In genomic region chr16:11175100-11175488, GRCm38 (mm10) we compare ENCODE assay signal across 8 mouse cellular contexts. TPM values are rescaled to one million over a fixed set of nuclear protein-coding genes. Genes with fewer than 3 reads are reported as not detected.
DNase-seq lines count a peak whose midpoint lies in the region; ATAC-seq and TF ChIP-seq lines count a peak whose summit lies in the region.

No protein-coding gene starts in this region.

- TF ChIP-seq CTCF in gastrocnemius, adult 2 months (IDR thresholded peaks at IDR 0.05), result no peak
- no peak for TF ChIP-seq CTCF in E14TG2a.4 (conservative IDR thresholded peaks at IDR 0.05; ENCODE audit: low read length)

- 7% methylated on average over 9 of the region's 9 CpGs for WGBS in forebrain, embryonic 16.5 days
- WGBS in liver, embryonic 16.5 days (ENCODE audit: insufficient replicate concordance), result 3% methylated on average over 9 of the region's 9 CpGs

- H3K9me3 ChIP-seq in E14TG2a.4 (ENCODE audit: low read length), result peaks cover 5% of the 10 kb centered on the region
- no peaks in the 10 kb centered on the region for H3K9me3 ChIP-seq in forebrain, embryonic 16.5 days (ENCODE audit: control insufficient read depth, low read length)
- no peaks in the 10 kb centered on the region for H3K9me3 ChIP-seq in liver, embryonic 16.5 days (replicated peaks; ENCODE audit: control insufficient read depth, low read length)

- H3K4me3 ChIP-seq in gastrocnemius, adult 2 months, result peak overlapping the region; percentile 100
- H3K4me3 ChIP-seq in E14TG2a.4 (replicated peaks; ENCODE audit: low read length), result peak overlapping the region; percentile 98
- peak overlapping the region; percentile 95 for H3K4me3 ChIP-seq in forebrain, embryonic 16.5 days (replicated peaks; ENCODE audit: low read length)
- H3K4me3 ChIP-seq in liver, embryonic 16.5 days (ENCODE audit: low read depth, low read length), result peak overlapping the region; percentile 97

- peak overlapping the region; percentile 89 for H3K4me2 ChIP-seq in forebrain, embryonic 16.5 days (ENCODE audit: low read length)
- peak overlapping the region; percentile 81 for H3K4me2 ChIP-seq in liver, embryonic 16.5 days (ENCODE audit: low read depth, low read length)

- H3K27me3 ChIP-seq in E14TG2a.4 (ENCODE audit: insufficient read depth, low read length), result peaks cover 20% of the 10 kb centered on the region
- no peaks in the 10 kb centered on the region for H3K27me3 ChIP-seq in forebrain, embryonic 16.5 days (replicated peaks; ENCODE audit: control insufficient read depth, insufficient read depth, low read length)
- H3K27me3 ChIP-seq in liver, embryonic 16.5 days (ENCODE audit: control insufficient read depth, insufficient read depth, low read depth, low read length), result no peaks in the 10 kb centered on the region

- peak overlapping the region; percentile 87 for H3K9ac ChIP-seq in forebrain, embryonic 16.5 days (replicated peaks; ENCODE audit: low read depth, low read length)
- peak overlapping the region; percentile 97 for H3K9ac ChIP-seq in liver, embryonic 16.5 days (ENCODE audit: low read depth, low read length)

- no peak for DNase-seq in gastrocnemius, adult 2 months
- no peak for DNase-seq in gastrocnemius, postnatal 10 days
- no peak for DNase-seq in adrenal gland, postnatal 14 days
- DNase-seq in adrenal gland, postnatal 4 days (ENCODE audit: low spot score in 2 of 2), result no peak
- no peak for DNase-seq in yolk sac, embryonic 10.5 days (ENCODE audit: low spot score)

- ATAC-seq in forebrain, embryonic 16.5 days, result no peak
- no peak for ATAC-seq in liver, embryonic 16.5 days (ENCODE audit: low read depth)

- no peaks in the 10 kb centered on the region for H3K36me3 ChIP-seq in E14TG2a.4 (ENCODE audit: insufficient read depth, low read length)
- H3K36me3 ChIP-seq in forebrain, embryonic 16.5 days (ENCODE audit: control insufficient read depth, insufficient read depth), result no peaks in the 10 kb centered on the region
- no peaks in the 10 kb centered on the region for H3K36me3 ChIP-seq in liver, embryonic 16.5 days (ENCODE audit: control insufficient read depth, insufficient read depth)

- H3K4me1 ChIP-seq in E14TG2a.4 (replicated peaks; ENCODE audit: low read depth, low read length), result peaks cover 52% of the 10 kb centered on the region
- peaks cover 17% of the 10 kb centered on the region for H3K4me1 ChIP-seq in forebrain, embryonic 16.5 days (replicated peaks; ENCODE audit: control insufficient read depth, insufficient read depth, low read length)
- peaks cover 31% of the 10 kb centered on the region for H3K4me1 ChIP-seq in liver, embryonic 16.5 days (ENCODE audit: control insufficient read depth, low read depth, low read length)

- peak overlapping the region; percentile 97 for H3K27ac ChIP-seq in gastrocnemius, adult 2 months
- H3K27ac ChIP-seq in forebrain, embryonic 16.5 days (ENCODE audit: low read length), result peak overlapping the region; percentile 83; the same call in 1 of the 2 replicates
- peak overlapping the region; percentile 96 for H3K27ac ChIP-seq in liver, embryonic 16.5 days (ENCODE audit: low read length)

- intact Hi-C loops in gastrocnemius, adult 2 months (cut with DNase I), result loop anchor here (2.0 to 10.0 kb wide), 2 partner anchors 138 to 150 kb away; partner anchors contain the start of gene Snx29

RNA-seq across cellular contexts. Expression of gene Zc3h7a, which starts 1.1 kb away (rescaled TPM):
- total RNA-seq in gastrocnemius, adult 2 months (2021), result 10 to 100 TPM; 17.0 to 20.0 TPM
- total RNA-seq in gastrocnemius, postnatal 10 days (2021), result 10 to 100 TPM; 26.9 to 45.7 TPM
- polyA plus RNA-seq in forebrain, embryonic 16.5 days (2015; fragmentation: Nextera tagmentation; extraction: Ambion mirVana), result 80.4 and 89.3 TPM in 2 replicates
- 37.8 and 39.1 TPM in 2 replicates for polyA plus RNA-seq in liver, embryonic 16.5 days (2015; fragmentation: Nextera tagmentation; extraction: Ambion mirVana)
- total RNA-seq in adrenal gland, postnatal 14 days (2021), result 63.3 and 78.2 TPM in 2 replicates
- total RNA-seq in adrenal gland, postnatal 4 days (2021), result 100 to 1,000 TPM in 1 of 2 experiments, 10 to 100 TPM in 1; 94.4 to 117 TPM

RNA-seq across cellular contexts. Expression of gene Rsl1d1, which starts 28.0 kb away (rescaled TPM):
- total RNA-seq in gastrocnemius, adult 2 months (2021), result 10 to 100 TPM; 42.5 to 51.0 TPM
- 10 to 100 TPM; 64.1 to 66.7 TPM for total RNA-seq in gastrocnemius, postnatal 10 days (2021)
- 155 and 178 TPM in 2 replicates for polyA plus RNA-seq in forebrain, embryonic 16.5 days (2015; fragmentation: Nextera tagmentation; extraction: Ambion mirVana)
- polyA plus RNA-seq in liver, embryonic 16.5 days (2015; fragmentation: Nextera tagmentation; extraction: Ambion mirVana), result 66.9 and 74.3 TPM in 2 replicates
- total RNA-seq in adrenal gland, postnatal 14 days (2021), result 78.6 and 81.6 TPM in 2 replicates
- 10 to 100 TPM; 85.4 to 89.7 TPM for total RNA-seq in adrenal gland, postnatal 4 days (2021)

RNA-seq across cellular contexts. Expression of gene Txndc11, which starts 40.6 kb away (rescaled TPM):
- 1 to 10 TPM; 8.1 to 8.3 TPM for total RNA-seq in gastrocnemius, adult 2 months (2021)
- 10 to 100 TPM in 1 of 2 experiments, 1 to 10 TPM in 1; 9.3 to 14.1 TPM for total RNA-seq in gastrocnemius, postnatal 10 days (2021)
- 29.8 and 33.3 TPM in 2 replicates for polyA plus RNA-seq in forebrain, embryonic 16.5 days (2015; fragmentation: Nextera tagmentation; extraction: Ambion mirVana)
- polyA plus RNA-seq in liver, embryonic 16.5 days (2015; fragmentation: Nextera tagmentation; extraction: Ambion mirVana), result 13.8 and 13.9 TPM in 2 replicates
- total RNA-seq in adrenal gland, postnatal 14 days (2021), result 42.1 and 42.6 TPM in 2 replicates
- total RNA-seq in adrenal gland, postnatal 4 days (2021), result 10 to 100 TPM; 44.4 to 50.0 TPM
